Mouse (Mus musculus) ES-E14 (cell line): ENCODE measurements around the gene Nim1k. TPM values are rescaled to one million over a fixed set of nuclear protein-coding genes. Genes with fewer than 3 reads are reported as not detected.

Experiments used
- DNase-seq: peaks from one replicate; pipeline ENCODE4 v3.0.0-alpha.2; 2013; ENCODE audit warnings: low read depth, low spot score
- H3K27ac ChIP-seq: 2 replicates; pipeline ENCODE4 v1.5.1; 2012; ENCODE audit warnings: low read depth, mild to moderate bottlenecking, low read length, moderate library complexity, mixed read lengths; ENCODE audit not compliant: poor library complexity, insufficient read depth, severe bottlenecking
- H3K36me3 ChIP-seq: 2 replicates; pipeline ENCODE4 v1.6.1; 2012; ENCODE audit warnings: mild to moderate bottlenecking, low read length, moderate library complexity, mixed read lengths; ENCODE audit not compliant: control insufficient read depth, poor library complexity, insufficient read depth, severe bottlenecking
- H3K4me1 ChIP-seq, 2 experiments: fragments of 150-350 bp in 1 of 2; sonication (generic) in 1 of 2; 2 replicates each; pipeline ENCODE4 v1.6.1; 2012; ENCODE audit warnings: low read length in 2 of 2, mild to moderate bottlenecking in 1 of 2, mixed read lengths in 1 of 2; ENCODE audit not compliant: control insufficient read depth in 2 of 2, insufficient read depth in 2 of 2, poor library complexity in 1 of 2
- H3K4me3 ChIP-seq, 2 experiments: fragments of 150-350 bp in 1 of 2; sonication (generic) in 1 of 2; 2 replicates each; pipeline ENCODE4 v1.5.1; 2012; ENCODE audit warnings: low read length in 2 of 2, low read depth in 1 of 2, mild to moderate bottlenecking in 1 of 2, mixed read lengths in 1 of 2; ENCODE audit not compliant: insufficient read depth in 1 of 2, poor library complexity in 1 of 2, severe bottlenecking in 1 of 2
- H3K9ac ChIP-seq: 2 replicates; pipeline ENCODE4 v1.6.1; 2012; ENCODE audit warnings: low read depth, mild to moderate bottlenecking, low read length, mixed read lengths; ENCODE audit not compliant: poor library complexity, insufficient read depth, severe bottlenecking
- H3K9me3 ChIP-seq: fragments of 150-350 bp; sonication (generic); 2 replicates; pipeline ENCODE4 v1.6.1; 2012; ENCODE audit warnings: low read depth, mild to moderate bottlenecking, low read length; ENCODE audit not compliant: control insufficient read depth, insufficient read depth
- CHD2 ChIP-seq: IDR thresholded peaks from 2 replicates; pipeline ENCODE4 v1.6.1; 2014; ENCODE audit warnings: mild to moderate bottlenecking, low read depth, low read length, inconsistent platforms
- HCFC1 ChIP-seq: IDR thresholded peaks from 2 replicates; pipeline ENCODE4 v1.6.1; 2012; ENCODE audit warnings: low read length, inconsistent platforms, borderline replicate concordance; ENCODE audit not compliant: insufficient read depth
- MAFK ChIP-seq: IDR thresholded peaks from 2 replicates; pipeline ENCODE4 v1.6.1; 2014; ENCODE audit warnings: mild to moderate bottlenecking, low read depth, low read length, inconsistent platforms; ENCODE audit not compliant: insufficient read depth
- ZC3H11A ChIP-seq: IDR thresholded peaks from 2 replicates; pipeline ENCODE4 v1.6.1; 2012; ENCODE audit warnings: low read depth, mild to moderate bottlenecking, inconsistent platforms, low read length, borderline replicate concordance
- ZNF384 ChIP-seq: IDR thresholded peaks from 2 replicates; pipeline ENCODE4 v1.6.1; 2012; ENCODE audit warnings: low read depth, low read length, inconsistent platforms
- in situ Hi-C, 2 experiments: fragments of 600-800 bp; cut with MboI; formaldehyde crosslinking; loops; one replicate each; pipeline ENCODE4 v1.15.1; 2025; ENCODE audit warnings: low sequenced_read_pairs in 2 of 2, inconsistent platforms in 1 of 2; ENCODE audit not compliant: unreplicated experiment in 2 of 2
- total RNA-seq: library from RNA; depleted of rRNA; stranded (reverse); fragments of 300-350 nt; gene quantifications from 2 replicates; pipeline ENCODE4 v1.2.3, GENCODE M21; 2012

Nim1k gene
- total RNA-seq, 1 experiment = 0.22 TPM

DNA sequence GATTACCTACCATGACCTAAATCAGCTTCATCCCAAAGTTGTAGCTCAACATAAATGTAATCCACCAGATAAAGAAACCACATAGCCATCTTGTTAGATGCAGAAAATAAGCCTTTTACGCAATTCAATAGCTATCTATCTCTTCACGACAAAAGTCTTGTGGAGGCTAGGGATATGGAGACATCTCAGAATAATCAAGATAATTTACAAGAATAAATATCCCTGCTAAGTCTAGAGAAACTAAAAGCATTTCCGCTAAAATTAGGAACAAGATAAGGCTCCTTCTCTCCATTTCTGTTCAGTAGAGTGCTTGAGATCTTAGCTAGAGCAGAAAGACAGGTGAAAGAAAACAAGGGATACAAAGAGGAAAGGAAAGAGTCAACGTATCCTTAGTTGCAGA lies 8.8 kb downstream of the Nim1k start:
- no peak overlapping the region for H3K4me3 ChIP-seq
- no peaks in the 10 kb centered on the region for H3K9me3 ChIP-seq
- H3K9ac ChIP-seq = no peak overlapping the region
- no peaks in the 10 kb centered on the region for H3K36me3 ChIP-seq
- no peak overlapping the region for H3K27ac ChIP-seq
- no peak for TF ChIP-seq MAFK
- no peak for TF ChIP-seq HCFC1
- TF ChIP-seq ZNF384 = no peak
- TF ChIP-seq ZC3H11A = no peak
- no peak for TF ChIP-seq CHD2
- no peak for DNase-seq
- H3K4me1 ChIP-seq = peaks cover 0 to 3% of the 10 kb centered on the region in 2 experiments; a peak in 2 of 4 replicates
- in situ Hi-C loops = no loop called here

DNA sequence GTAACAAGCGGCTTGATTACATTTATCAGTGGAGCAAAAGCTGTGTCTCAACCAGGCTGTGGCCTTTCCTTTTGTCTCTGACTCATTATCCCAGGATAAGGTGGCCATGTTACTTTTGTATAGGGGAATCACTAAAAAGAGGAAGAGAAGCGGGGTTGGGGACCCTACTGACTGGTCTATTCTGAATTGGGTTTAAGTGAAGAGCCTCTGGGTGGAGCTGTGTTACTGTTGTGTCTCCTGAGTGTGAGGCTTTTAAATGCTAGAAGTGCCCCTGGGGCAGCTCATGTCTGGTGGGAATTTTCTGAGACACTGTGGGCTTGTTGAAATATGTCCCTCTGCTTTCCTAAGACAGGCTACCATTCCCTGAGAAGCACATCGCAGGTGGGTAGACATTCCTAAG lies 12.2 kb downstream of the Nim1k start:
- H3K9me3 ChIP-seq = no peaks in the 10 kb centered on the region
- no peak overlapping the region for H3K27ac ChIP-seq
- peaks cover 0 to 3% of the 10 kb centered on the region in 2 experiments; a peak in 2 of 4 replicates for H3K4me1 ChIP-seq
- no peak for DNase-seq
- H3K9ac ChIP-seq = no peak overlapping the region
- H3K36me3 ChIP-seq = no peaks in the 10 kb centered on the region
- no peak for TF ChIP-seq ZNF384
- no peak for TF ChIP-seq MAFK
- no peak for TF ChIP-seq CHD2
- TF ChIP-seq ZC3H11A = no peak
- TF ChIP-seq HCFC1 = no peak
- in situ Hi-C loops = no loop called here
- no peak overlapping the region for H3K4me3 ChIP-seq

DNA sequence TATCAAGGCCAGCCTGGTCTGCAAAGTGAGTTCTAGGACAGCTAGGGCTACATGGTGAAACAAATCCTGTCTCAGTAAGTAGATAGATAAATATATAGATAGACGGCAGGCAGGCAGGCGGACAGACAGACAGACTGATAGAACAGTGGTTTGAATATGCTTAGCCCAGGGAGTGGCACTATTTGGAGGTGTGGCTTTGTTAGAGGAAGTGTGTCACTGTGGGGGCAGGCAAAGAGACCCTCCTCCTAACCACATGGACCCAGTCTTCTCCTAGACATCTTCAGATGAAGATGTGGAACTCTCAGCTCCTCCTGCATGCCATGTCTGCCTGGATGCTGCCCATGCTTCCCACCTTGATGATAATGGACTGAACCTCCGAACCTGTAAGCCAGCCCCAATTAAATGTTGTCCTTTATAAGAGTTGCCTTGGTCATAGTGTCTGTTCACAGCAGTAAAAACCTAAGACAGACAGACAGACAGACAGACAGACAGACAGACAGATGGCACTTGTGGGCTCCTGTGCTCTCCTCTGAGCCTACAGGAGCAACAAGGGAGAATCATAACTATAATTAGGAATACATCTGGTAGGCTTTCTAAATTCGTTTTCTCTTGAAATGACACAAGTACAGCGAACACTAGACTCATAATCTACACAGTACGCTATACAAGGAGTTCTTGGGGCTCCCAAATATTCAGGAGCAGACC lies 12.8 kb downstream of the Nim1k start:
- Histone ChIP-seq H3K9ac (no peak overlapping the region; the same call in 1 of the 2 replicates), H3K9me3 (no peaks in the 10 kb centered on the region)
- TF ChIP-seq ZNF384 (no peak), CHD2 (no peak), HCFC1 (no peak), ZC3H11A (no peak), MAFK (no peak)

DNA sequence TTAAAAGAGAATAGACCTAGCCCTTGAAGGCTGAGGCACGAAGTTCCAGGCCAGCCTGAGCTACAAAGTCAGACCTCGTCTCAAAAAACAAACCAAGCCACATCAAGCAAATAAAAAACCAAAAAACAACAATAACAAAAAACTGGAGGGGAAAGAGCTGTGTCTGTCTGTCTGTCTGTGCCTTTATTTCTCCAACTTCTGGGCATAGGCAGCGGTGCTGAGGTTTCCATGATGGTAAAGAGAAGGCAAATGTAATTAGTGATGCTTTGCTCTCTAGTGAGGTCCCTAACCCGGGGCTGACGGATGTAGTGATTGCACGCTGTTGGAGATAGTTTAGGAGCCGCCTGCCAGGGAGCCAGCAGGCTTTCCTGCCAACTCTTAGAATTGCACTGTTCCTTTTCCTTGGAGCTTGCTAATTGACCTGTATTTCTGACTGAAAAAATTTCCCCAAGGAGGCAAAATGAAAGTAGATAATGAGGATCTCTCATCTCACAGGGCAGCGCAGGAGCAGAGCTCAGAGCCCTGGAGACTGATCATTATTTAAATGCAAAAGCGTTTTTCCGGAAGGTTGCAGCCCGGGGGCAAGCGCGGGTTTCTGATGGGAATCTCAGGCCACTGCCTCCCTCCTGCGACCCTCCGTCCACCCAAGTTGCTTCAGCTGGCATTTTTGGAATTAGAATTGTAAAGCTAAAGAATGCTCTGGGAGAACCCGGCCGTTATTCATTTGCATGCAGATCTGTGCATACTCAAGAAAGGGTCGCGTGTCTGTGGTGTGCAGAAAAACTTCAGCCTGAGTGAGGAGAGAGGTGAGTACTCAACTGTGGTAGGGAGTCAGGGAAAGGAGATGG lies 14.1 kb downstream of the Nim1k start:
- in situ Hi-C loops = no loop called here
- peak overlapping the region in 1 of 2 experiments; percentile 47; a peak in 2 of 4 replicates for H3K4me3 ChIP-seq
- no peaks in the 10 kb centered on the region for H3K9me3 ChIP-seq
- H3K9ac ChIP-seq = no peak overlapping the region
- TF ChIP-seq ZC3H11A = no peak
- TF ChIP-seq HCFC1 = no peak
- peaks cover 0 to 3% of the 10 kb centered on the region in 2 experiments; a peak in 2 of 4 replicates for H3K4me1 ChIP-seq
- no peaks in the 10 kb centered on the region for H3K36me3 ChIP-seq
- DNase-seq = no peak
- H3K27ac ChIP-seq = no peak overlapping the region

More for the DNA sequence above, 12.8 kb downstream of the Nim1k start:
- no peak overlapping the region for H3K4me3 ChIP-seq
- in situ Hi-C loops = no loop called here
- H3K27ac ChIP-seq = no peak overlapping the region
- peaks cover 0 to 3% of the 10 kb centered on the region in 2 experiments; a peak in 2 of 4 replicates for H3K4me1 ChIP-seq
- no peak for DNase-seq
- no peaks in the 10 kb centered on the region for H3K36me3 ChIP-seq
